Mouse (Mus musculus) heart, embryonic 15.5 days (tissue): ENCODE measurements around the gene Cdc42ep4. TPM values are rescaled to one million over a fixed set of nuclear protein-coding genes. Genes with fewer than 3 reads are reported as not detected.

Experiments
- ATAC-seq: fragments of 200-750 bp; cut with Nextera tagmentation; replicated peaks from 2 replicates; pipeline ENCODE4 v1.8.0; 2017; ENCODE audit warnings: low read depth, moderate TSS enrichment; ENCODE audit not compliant: insufficient number of reproducible peaks, insufficient read depth, low FRiP score
- H3K27ac ChIP-seq: fragments of 300-500 bp; sonication (generic); 2 replicates; pipeline ENCODE4 v1.5.1; 2015; ENCODE audit warnings: mild to moderate bottlenecking, inconsistent platforms
- H3K27me3 ChIP-seq: fragments of 300-500 bp; sonication (generic); 2 replicates; pipeline ENCODE4 v1.6.1; 2015; ENCODE audit warnings: inconsistent platforms
- H3K36me3 ChIP-seq: fragments of 300-500 bp; sonication (generic); 2 replicates; pipeline ENCODE4 v1.6.1; 2015; ENCODE audit warnings: mild to moderate bottlenecking, inconsistent platforms
- H3K4me1 ChIP-seq: fragments of 300-500 bp; sonication (generic); replicated peaks from 2 replicates; pipeline ENCODE4 v1.6.1; 2015; ENCODE audit warnings: inconsistent platforms
- H3K4me2 ChIP-seq: fragments of 300-500 bp; sonication (generic); 2 replicates; pipeline ENCODE4 v1.6.1; 2015; ENCODE audit warnings: inconsistent platforms, mild to moderate bottlenecking, moderate library complexity
- H3K4me3 ChIP-seq: fragments of 300-500 bp; sonication (generic); 2 replicates; pipeline ENCODE4 v1.5.1; 2015; ENCODE audit warnings: mild to moderate bottlenecking, inconsistent platforms
- H3K9ac ChIP-seq: fragments of 300-500 bp; sonication (generic); 2 replicates; pipeline ENCODE4 v1.6.1; 2015; ENCODE audit warnings: mild to moderate bottlenecking, inconsistent platforms
- H3K9me3 ChIP-seq: fragments of 300-500 bp; sonication (generic); replicated peaks from 2 replicates; pipeline ENCODE4 v1.6.1; 2016; ENCODE audit warnings: inconsistent platforms
- WGBS: fragments of 180-500 bp; shearing (Covaris S2); methylation state at CpG from one replicate; pipeline ENCODE4 v1.1.7; 2015; ENCODE audit warnings: mixed read lengths; 5-methylcytosine and 5-hydroxymethylcytosine counted together
- polyA plus RNA-seq: library from polyadenylated mRNA; unstranded; fragments of >200 nt; fragmentation: Nextera tagmentation; extraction: Ambion mirVana; gene quantifications from 2 replicates; pipeline ENCODE4 v1.2.1, GENCODE M21; 2015

Cdc42ep4 gene
- polyA plus RNA-seq, 1 experiment from 2014 or later = 21.2 TPM

GRCm38 (mm10) chr11:113747056-113747455 is 4.6 kb downstream of the Cdc42ep4 start:
- ATAC-seq = no peak
- Histone ChIP-seq H3K27ac (peak overlapping the region; percentile 62), H3K4me3 (peak overlapping the region; percentile 7; the same call in 1 of the 2 replicates), H3K9me3 (no peaks in the 10 kb centered on the region), H3K4me2 (peak overlapping the region; percentile 95), H3K27me3 (no peaks in the 10 kb centered on the region), H3K9ac (no peak overlapping the region), H3K36me3 (peaks cover 10% of the 10 kb centered on the region), H3K4me1 (peaks cover 50% of the 10 kb centered on the region)
- 50% methylated on average over 16 of the region's 16 CpGs for WGBS

DNA sequence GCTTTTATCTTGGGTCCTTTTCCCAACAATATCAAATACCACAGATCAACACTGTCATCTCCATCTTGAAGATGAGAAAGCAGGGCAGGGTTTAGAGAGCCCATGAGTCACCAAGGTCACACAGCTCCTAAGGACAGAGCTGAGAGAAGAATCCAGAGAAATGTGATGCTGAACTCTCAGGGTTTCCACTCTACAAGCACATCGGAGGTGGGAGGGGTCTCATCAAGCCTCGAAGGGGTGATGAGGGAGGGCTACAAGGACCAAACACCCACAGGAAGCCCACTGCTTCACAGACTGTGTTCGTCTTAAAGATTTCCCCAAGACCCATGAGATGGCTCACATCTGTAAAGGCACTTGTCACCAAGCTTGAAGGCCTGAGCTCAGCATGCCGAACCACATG is 5.7 kb downstream of the Cdc42ep4 start:
- no peak overlapping the region for H3K4me2 ChIP-seq
- peaks cover 50% of the 10 kb centered on the region for H3K4me1 ChIP-seq
- H3K27me3 ChIP-seq = no peaks in the 10 kb centered on the region
- H3K9ac ChIP-seq = no peak overlapping the region
- H3K36me3 ChIP-seq = peaks cover 10% of the 10 kb centered on the region
- no peaks in the 10 kb centered on the region for H3K9me3 ChIP-seq
- no peak overlapping the region for H3K27ac ChIP-seq
- H3K4me3 ChIP-seq = no peak overlapping the region
- ATAC-seq = no peak
- WGBS = 64% methylated on average over 4 of the region's 4 CpGs

GRCm38 (mm10) chr11:113742998-113743397 is 8.7 kb downstream of the Cdc42ep4 start:
- no peaks in the 10 kb centered on the region for H3K9me3 ChIP-seq
- 90% methylated on average over 1 of the region's 1 CpGs for WGBS
- H3K9ac ChIP-seq = no peak overlapping the region
- no peak overlapping the region for H3K4me2 ChIP-seq
- H3K4me3 ChIP-seq = no peak overlapping the region
- peaks cover 48% of the 10 kb centered on the region for H3K4me1 ChIP-seq
- H3K36me3 ChIP-seq = peaks cover 10% of the 10 kb centered on the region
- no peak for ATAC-seq
- H3K27ac ChIP-seq = no peak overlapping the region
- no peaks in the 10 kb centered on the region for H3K27me3 ChIP-seq

GRCm38 (mm10) chr11:113740100-113740499 is 11.6 kb downstream of the Cdc42ep4 start:
- H3K4me2 ChIP-seq = no peak overlapping the region
- no peaks in the 10 kb centered on the region for H3K27me3 ChIP-seq
- H3K36me3 ChIP-seq = peaks cover 10% of the 10 kb centered on the region
- ATAC-seq = no peak
- H3K4me3 ChIP-seq = no peak overlapping the region
- peak overlapping the region; percentile 10; the same call in 1 of the 2 replicates for H3K27ac ChIP-seq
- H3K9me3 ChIP-seq = no peaks in the 10 kb centered on the region
- 29% methylated on average over 7 of the region's 7 CpGs for WGBS
- H3K9ac ChIP-seq = no peak overlapping the region
- H3K4me1 ChIP-seq = peaks cover 42% of the 10 kb centered on the region

DNA sequence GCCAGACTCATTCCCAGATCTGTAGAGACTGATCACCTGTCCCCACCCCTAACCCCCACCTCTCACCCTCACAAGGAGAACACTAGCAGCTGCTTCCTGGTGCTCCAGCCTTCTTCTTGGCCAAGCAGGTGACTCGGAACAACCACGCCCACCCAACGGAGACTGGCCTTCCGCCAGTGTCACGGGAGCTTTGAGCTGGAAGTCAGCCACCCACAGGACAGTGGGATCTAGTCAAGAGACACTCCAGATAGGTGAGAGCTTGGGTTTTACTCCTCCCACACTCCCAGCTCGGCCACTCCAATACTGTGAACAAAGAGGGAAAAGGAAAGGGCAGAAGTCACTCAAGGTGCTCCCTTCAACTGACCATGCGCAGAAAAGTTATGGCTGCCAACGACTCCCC is 12.5 kb downstream of the Cdc42ep4 start:
- Histone ChIP-seq H3K4me1 (peaks cover 49% of the 10 kb centered on the region), H3K9ac (no peak overlapping the region), H3K4me3 (no peak overlapping the region), H3K27ac (no peak overlapping the region), H3K36me3 (peaks cover 10% of the 10 kb centered on the region), H3K27me3 (no peaks in the 10 kb centered on the region), H3K4me2 (no peak overlapping the region), H3K9me3 (no peaks in the 10 kb centered on the region)
- ATAC-seq = no peak; the same call in 1 of the 2 replicates
- WGBS = 57% methylated on average over 8 of the region's 8 CpGs

- Histone ChIP-seq H3K9ac (no peak overlapping the region), H3K27me3 (no peaks in the 10 kb centered on the region), H3K36me3 (peaks cover 3% of the 10 kb centered on the region), H3K27ac (no peak overlapping the region), H3K9me3 (no peaks in the 10 kb centered on the region), H3K4me3 (no peak overlapping the region), H3K4me1 (peaks cover 62% of the 10 kb centered on the region), H3K4me2 (no peak overlapping the region)
- no peak for ATAC-seq
- WGBS = 85% methylated on average over 8 of the region's 8 CpGs
Measured at GRCm38 (mm10) chr11:113737912-113738311, 13.8 kb downstream of the Cdc42ep4 start.

- H3K9me3 ChIP-seq = no peaks in the 10 kb centered on the region
- H3K4me3 ChIP-seq = no peak overlapping the region
- no peak overlapping the region for H3K9ac ChIP-seq
- H3K4me2 ChIP-seq = no peak overlapping the region
- no peaks in the 10 kb centered on the region for H3K36me3 ChIP-seq
- peaks cover 65% of the 10 kb centered on the region for H3K4me1 ChIP-seq
- 61% methylated on average over 3 of the region's 3 CpGs for WGBS
- ATAC-seq = no peak
- no peaks in the 10 kb centered on the region for H3K27me3 ChIP-seq
- no peak overlapping the region for H3K27ac ChIP-seq
Measured at GRCm38 (mm10) chr11:113737553-113737854, 14.2 kb downstream of the Cdc42ep4 start.

- Histone ChIP-seq H3K9me3 (no peaks in the 10 kb centered on the region), H3K9ac (no peak overlapping the region), H3K4me3 (no peak overlapping the region), H3K27me3 (no peaks in the 10 kb centered on the region), H3K4me2 (no peak overlapping the region), H3K4me1 (peaks cover 65% of the 10 kb centered on the region), H3K36me3 (no peaks in the 10 kb centered on the region), H3K27ac (no peak overlapping the region)
- no peak for ATAC-seq
- 70% methylated on average over 11 of the region's 11 CpGs for WGBS
Measured at GRCm38 (mm10) chr11:113736848-113737552, 14.7 kb downstream of the Cdc42ep4 start.

DNA sequence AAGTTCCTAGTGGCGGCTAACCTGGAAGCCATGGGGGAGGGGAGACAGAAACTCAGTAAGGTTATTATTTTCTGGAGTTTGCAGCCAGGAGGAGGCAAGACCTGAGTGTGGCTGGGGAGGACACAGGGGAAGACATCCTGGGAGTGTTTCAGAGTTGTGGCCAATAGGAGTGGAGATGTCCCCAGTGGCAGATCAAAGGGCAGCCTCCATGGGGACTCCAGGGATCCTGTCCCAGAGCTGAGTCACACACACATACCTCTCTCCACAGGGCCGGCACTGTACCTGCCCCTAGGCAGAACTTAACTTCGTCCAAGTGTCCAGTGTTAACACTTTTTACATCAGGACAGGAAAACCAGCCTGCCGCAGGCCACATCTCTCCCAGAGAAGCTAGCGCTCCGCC is 16.5 kb downstream of the Cdc42ep4 start:
- no peak for ATAC-seq
- WGBS = 64% methylated on average over 6 of the region's 6 CpGs
- Histone ChIP-seq H3K36me3 (no peaks in the 10 kb centered on the region), H3K9me3 (no peaks in the 10 kb centered on the region), H3K27ac (no peak overlapping the region), H3K4me3 (no peak overlapping the region), H3K4me2 (no peak overlapping the region), H3K27me3 (no peaks in the 10 kb centered on the region), H3K9ac (no peak overlapping the region), H3K4me1 (peaks cover 61% of the 10 kb centered on the region)

- WGBS = 43% methylated on average over 6 of the region's 6 CpGs
- H3K27ac ChIP-seq = peak overlapping the region; percentile 37
- no peaks in the 10 kb centered on the region for H3K9me3 ChIP-seq
- no peak overlapping the region for H3K4me3 ChIP-seq
- no peak overlapping the region for H3K4me2 ChIP-seq
- no peak overlapping the region for H3K9ac ChIP-seq
- H3K4me1 ChIP-seq = peaks cover 51% of the 10 kb centered on the region
- peak; percentile 20 for ATAC-seq
- 0 out of 2 replicates have a peak, but pooled peaks cover 2% of the 10 kb centered on the region for H3K36me3 ChIP-seq
- H3K27me3 ChIP-seq = no peaks in the 10 kb centered on the region
Measured at GRCm38 (mm10) chr11:113733631-113734364, 17.9 kb downstream of the Cdc42ep4 start.

GRCm38 (mm10) chr11:113731945-113732612 is 19.6 kb downstream of the Cdc42ep4 start:
- Histone ChIP-seq H3K9ac (no peak overlapping the region), H3K4me2 (no peak overlapping the region), H3K4me1 (peaks cover 40% of the 10 kb centered on the region), H3K4me3 (no peak overlapping the region), H3K27me3 (no peaks in the 10 kb centered on the region), H3K27ac (no peak overlapping the region), H3K36me3 (peaks cover 18% of the 10 kb centered on the region; the same call in 1 of the 2 replicates), H3K9me3 (no peaks in the 10 kb centered on the region)
- ATAC-seq = no peak
- WGBS = 90% methylated on average over 10 of the region's 10 CpGs
